Mouse (Mus musculus) embryo, embryonic 10.5 days (tissue): ENCODE data around the gene Cyp26c1.

Experiments used
- DNase-seq: peaks from one replicate; pipeline ENCODE4 v3.0.0-alpha.2; 2015; ENCODE audit warnings: low spot score

Cyp26c1 gene

DNA sequence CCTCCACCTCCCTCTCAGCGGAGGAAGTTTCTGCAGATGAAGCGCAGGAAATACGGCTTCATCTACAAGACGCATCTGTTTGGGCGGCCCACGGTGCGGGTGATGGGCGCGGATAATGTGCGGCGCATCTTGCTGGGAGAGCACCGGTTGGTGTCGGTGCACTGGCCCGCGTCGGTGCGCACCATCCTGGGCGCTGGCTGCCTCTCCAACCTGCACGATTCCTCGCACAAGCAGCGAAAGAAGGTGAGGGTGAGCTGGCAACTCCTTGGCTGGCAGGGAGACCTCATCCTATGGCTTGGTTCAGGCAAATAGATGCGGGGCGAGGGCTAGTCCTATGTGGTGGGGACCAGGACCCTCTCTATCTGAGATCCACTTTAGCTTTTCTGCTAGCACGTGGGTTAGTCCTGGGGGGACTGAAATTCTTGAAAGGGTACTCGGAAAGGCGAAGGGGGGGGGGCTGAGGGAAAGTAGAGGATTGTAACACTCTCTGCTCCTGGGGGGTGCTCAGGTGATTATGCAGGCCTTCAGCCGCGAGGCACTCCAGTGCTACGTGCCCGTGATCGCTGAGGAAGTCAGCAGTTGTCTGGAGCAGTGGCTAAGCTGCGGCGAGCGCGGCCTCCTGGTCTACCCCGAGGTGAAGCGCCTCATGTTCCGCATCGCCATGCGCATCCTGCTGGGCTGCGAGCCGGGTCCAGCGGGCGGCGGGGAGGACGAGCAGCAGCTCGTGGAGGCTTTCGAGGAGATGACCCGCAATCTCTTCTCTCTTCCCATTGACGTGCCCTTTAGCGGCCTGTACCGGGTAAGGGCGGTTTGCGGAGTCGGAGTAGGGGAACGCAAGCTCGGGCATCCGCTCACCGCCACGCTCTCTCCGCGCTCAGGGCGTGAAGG lies 13.1 kb downstream of the Cyp26c1 start:
- DNase-seq: peak; percentile 50

DNA sequence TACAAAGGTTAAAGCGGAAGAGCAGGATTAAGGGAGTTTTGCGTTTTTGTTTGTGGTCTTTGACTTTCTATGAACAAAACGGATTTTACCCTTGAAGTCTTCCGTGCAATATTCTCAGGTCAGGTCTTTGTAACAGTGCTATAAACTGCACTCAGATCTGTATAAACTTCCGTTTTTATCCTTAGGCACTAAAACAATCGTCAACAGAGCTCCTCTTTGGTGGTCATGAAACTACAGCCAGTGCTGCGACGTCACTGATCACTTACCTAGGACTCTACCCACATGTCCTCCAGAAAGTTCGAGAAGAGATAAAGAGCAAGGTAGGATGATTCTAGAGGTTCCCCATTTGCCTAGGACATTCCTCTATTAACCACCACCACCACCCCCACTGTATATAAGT lies 14.3 kb downstream of the Cyp26c1 start:
- peak; percentile 20 for DNase-seq

DNA sequence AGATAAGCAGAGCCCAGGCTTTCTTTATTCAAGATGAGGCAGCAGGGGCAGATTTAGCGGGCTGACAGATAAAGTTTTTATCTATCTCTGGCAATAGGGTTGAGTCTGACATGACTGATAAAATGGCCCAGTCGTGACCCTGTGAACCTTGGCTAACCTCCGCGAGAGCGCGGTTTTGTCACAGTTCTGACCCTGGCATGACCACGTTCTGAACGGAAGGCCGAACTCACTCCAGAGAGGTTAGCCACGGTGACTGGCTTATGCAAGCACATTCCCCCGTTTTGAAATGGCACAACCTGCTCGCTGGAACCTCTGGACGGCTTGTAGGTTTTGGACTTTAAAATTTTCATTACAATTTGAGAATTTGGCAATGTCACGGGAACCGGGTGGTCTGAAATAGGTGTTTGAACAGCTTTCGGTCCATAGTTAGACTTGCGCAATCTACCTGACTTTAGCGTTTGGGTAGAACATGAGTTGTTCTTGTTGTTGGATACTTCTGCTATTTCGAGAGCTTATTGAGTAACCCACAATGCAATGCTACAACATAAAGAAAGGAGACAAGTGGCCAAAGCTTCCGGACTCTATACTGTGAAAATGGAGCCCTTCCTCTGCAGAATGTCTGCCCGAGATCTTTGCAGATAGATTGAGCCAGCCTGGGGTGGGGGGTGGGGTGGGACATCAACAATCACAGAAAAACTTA lies 17.1 kb downstream of the Cyp26c1 start:
- DNase-seq: no peak

DNA sequence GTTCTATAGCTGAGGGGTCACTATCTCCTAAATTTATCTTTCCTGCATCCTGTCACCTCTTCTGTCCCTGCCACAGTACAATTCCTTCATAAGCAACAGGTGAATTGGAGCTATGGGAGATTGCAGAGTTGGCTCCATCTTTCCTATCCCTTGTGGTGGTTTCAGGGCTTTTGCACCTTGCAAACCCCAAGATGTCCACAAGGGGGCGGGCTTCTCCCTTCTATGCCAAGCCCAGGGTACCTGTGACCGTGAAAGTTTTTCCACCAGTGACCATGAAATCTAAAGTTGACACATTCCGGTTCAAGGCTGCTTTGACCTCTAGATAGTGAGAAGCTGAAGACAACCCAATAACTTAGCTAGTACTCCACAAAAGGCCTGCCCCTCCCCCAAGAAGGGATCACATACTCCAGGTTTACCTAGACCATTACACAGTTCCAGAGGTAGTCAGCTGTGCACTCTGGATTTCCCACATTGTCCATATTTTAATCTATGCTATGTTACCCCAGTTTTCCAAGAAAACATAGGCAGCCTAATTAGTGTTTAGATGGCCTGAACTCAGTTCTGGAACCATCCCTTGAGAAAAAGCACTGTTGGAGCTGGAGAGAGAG lies 18.6 kb downstream of the Cyp26c1 start:
- peak; percentile 85 for DNase-seq

DNA sequence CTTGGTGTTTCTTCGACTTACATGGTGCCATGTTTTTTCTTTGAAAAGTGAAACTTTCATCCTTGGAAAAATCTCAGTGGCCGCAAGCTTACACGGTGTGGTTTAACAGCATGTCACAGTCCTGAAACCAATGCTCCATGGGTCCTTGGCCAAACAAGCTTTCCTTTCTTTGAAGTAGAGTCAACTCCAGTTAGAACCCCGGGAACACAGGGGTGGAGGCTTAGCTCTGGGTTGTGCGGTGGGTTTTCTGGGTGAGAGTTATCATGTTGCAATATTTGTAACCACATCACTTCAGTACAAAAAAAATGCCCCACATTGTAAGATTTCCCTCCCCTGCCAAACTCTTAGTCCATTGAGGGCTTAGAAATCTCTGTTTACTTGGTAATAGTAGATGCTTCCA lies 20.3 kb downstream of the Cyp26c1 start:
- no peak for DNase-seq

DNA sequence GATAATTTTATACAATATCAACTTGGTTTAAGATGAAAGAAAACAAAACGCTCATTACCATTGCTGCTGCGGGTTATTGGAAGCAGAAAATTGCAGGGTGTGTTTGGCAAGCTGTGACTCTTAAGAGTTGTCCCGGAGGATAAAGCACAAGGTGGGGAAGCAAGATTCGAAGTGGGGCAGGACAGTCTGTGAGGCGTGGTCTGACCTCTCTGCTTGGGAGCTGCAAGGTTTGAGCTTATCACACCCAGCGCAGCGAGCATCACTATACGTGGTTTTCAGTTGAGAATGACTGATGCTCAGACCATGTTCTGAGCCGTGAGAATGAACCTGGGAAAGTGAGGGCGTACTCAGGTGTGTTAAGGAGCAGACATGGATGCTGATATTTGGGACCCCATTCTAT lies 29.3 kb downstream of the Cyp26c1 start:
- no peak for DNase-seq

DNA sequence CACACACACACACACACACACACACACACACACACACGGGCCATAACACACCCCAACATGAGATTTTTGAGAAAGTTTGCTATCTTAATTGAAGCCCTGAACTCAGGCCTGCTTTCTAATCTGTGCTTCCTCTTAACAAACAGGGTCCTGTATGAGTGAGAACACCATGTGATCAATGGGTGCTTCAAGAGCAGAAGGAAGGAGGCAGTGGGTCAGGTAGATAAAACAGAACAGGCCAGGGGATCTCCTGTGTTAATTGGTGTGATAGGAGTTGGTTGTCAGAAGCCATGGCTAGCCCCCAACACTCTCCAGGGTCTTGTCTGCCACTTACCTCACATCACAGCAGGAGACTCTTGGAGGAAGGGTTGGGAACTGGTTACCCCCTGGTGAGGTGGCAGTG lies 30.6 kb downstream of the Cyp26c1 start:
- DNase-seq: no peak

DNA sequence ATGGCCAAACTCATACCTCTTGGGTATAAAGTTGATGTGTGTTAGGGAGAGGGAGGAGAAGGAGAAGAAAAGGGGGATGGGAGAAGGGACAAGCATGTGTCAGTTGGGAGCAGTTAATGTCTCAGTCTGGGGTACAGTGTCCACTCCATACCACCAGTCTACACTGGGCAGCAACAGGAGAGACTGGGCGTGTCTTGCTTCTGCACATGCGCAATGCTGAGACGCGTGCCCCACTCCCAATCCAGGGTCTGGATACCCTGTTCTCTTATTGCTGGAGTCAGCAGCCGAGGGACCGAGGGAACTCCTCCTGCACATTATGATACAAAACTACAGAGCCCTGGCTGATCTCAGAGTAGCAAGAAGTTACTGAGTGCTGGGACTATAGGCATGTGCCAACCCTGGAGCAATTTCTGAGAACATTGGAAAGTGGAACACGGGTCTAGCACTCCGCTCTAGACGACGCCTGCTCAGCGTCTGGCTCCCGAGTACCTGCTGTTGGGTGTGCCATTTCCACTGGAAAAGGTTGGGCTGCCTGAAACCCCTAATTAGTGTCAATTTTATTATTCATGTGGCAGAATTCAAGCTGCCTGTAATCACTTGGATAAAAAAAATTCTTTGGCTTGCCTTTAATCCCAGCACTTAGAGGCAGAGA lies 31.3 kb downstream of the Cyp26c1 start:
- DNase-seq: no peak

DNA sequence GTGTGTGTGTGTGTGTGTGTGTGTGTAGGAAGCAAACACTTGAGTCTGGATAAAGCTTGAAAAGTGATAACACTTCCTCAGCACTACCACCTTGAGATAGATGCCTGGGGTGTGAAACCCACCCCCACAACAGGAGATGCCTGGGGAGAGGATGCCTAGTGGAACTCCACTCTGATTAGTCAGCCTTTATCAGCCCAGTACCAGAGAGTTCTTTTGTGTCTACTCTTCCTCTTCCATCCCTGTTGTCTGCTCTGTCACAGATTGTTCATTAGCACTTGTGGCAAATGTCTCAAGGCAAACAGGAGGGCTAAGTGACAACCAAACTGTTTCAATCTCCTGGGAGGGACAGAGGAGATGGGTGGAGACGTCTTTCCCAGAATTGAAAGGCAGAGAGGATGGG lies 33.8 kb downstream of the Cyp26c1 start:
- no peak for DNase-seq

DNA sequence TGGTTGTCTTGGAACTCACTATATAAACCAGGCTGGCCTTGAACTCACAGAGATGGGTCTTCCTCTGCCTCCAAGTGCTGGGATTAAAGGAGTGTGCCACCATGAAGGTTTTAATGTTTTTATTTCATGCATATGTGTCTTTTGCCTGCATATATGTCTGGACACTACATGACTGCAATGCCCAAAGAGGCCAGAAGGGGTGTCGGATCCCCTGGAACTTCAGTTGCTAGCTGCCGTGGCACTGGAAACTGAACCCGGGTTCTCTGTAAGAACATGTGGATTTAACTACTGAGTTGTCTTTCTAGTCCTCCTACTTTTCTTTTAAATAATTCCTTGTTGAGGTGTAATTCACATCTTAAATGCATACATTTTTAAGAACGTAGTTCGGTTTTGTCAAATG lies 39.2 kb downstream of the Cyp26c1 start:
- no peak for DNase-seq

DNA sequence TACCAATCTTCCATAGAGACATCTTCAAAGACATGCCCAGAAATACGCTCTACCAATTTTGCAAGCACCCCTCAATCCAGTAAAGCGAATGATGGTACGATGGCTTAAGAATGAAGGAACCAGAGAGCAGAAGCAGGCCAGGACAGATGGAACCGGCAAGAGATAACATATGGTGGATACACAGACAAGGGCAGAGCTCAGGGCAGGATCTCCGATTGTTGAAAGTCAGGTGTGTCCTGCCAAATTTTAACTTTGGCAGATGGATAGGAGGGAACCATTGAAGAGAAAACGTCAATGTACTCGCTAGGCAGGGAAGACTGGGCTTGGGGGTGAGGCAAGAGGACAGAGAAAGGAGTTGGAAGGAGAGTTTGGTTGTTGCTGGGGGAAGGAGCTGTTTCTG lies 41.2 kb downstream of the Cyp26c1 start:
- no peak for DNase-seq

DNA sequence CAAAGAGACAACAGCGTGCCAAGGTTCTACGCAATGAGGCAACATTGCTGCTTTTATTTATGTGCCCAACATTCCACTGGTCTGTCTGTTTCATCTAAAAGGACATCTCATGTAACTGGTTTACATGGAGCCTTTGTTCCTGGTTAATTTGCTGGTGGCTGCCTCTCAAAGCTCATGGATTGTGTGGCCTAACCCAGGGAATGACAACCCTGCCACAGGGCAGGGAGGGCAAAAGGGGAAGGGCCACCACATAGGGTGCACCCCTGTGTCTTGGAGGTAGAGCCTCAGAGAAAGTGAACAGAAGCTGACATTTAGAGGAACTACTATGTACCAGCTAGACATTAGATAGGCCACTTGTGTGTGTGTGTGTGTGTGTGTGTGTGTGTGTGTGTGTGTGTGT lies 42.0 kb downstream of the Cyp26c1 start:
- DNase-seq: no peak

DNA sequence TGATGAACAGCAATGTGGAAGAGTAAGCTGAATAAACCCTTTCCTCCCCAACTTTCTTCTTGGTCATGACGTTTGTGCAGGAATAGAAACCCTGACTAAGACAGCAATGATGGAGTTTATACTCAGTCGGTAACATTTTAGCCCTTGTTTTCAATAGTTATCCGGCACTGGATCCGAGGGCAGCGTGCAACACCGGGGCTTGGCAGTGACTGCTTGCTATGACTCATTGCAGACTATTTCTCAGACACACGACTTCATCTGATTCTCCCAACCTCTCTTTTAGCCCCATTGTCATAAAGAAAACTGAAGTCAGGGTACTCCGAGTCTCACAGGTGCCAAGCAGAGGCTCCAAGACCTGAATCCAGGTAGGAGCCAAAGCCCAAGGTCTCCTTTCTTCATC lies 50.0 kb downstream of the Cyp26c1 start:
- no peak for DNase-seq

DNA sequence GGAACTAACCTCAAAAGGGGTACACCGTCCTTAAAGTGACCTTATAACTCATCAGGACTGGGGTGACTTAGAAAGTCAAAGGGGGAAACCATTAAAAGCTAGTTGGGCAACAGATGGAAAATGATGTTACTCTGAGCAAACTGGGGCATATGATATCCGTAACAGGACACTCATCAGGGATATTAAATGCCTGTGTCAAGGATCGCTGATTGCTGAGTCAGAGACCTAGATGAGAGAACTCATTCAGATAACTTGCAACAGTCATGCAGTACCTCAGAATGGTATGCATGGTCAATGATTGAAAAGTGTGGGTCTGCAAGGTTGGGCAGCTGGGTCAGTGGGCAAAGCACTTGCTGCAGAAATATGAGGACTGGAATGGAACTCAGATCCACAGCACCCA lies 53.2 kb downstream of the Cyp26c1 start:
- DNase-seq: no peak

DNA sequence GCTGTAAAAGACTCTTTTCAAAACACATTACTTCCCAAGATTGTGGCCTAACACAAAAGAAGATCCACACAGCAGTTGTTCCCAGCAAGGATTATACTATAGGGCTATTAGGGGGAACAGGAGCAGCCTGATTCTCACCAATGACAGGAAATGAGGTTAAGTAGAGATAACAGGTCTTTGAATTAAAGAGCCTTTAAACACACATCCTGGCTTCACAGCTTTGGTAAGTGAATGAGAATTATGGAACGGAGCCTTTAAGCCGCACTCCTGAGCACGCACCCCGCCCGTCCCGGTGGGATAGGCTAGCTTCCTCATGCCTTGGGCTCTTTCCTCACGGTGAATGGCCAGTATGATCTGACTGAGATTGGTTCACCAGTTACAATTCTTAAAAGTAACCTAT lies 54.7 kb downstream of the Cyp26c1 start:
- peak; percentile 21 for DNase-seq
